Mouse (Mus musculus): ENCODE data around the gene Sorcs2.

Sorcs2 gene

GRCm38 (mm10) chr5:36397837-36398282 lies at the start of gene Sorcs2:
Sorcs2 (minus strand) TSS chr5:36398139.
- in situ Hi-C loops (cut with MseI, MboI) = loop anchor here (5.0 to 10.0 kb wide), 3 partner anchors 76 to 366 kb away; no protein-coding TSS in a partner anchor

GRCm38 (mm10) chr5:36446166-36446890 lies 48.4 kb upstream of the Sorcs2 start:
- in situ Hi-C loops (cut with MseI, MboI) = no loop called here

GRCm38 (mm10) chr5:36445028-36445427 lies 47.1 kb upstream of the Sorcs2 start:
- in situ Hi-C loops (cut with MseI, MboI) = no loop called here

- in situ Hi-C loops (cut with MseI, MboI) = no loop called here
Measured at GRCm38 (mm10) chr5:36444611-36445010, 46.7 kb upstream of the Sorcs2 start.

GRCm38 (mm10) chr5:36440741-36441140 lies 42.8 kb upstream of the Sorcs2 start:
- in situ Hi-C loops (cut with MseI, MboI) = no loop called here

GRCm38 (mm10) chr5:36436858-36437257 lies 38.9 kb upstream of the Sorcs2 start:
- in situ Hi-C loops (cut with MseI, MboI) = no loop called here

GRCm38 (mm10) chr5:36434398-36434967 lies 36.5 kb upstream of the Sorcs2 start:
- in situ Hi-C loops (cut with MseI, MboI) = no loop called here

- in situ Hi-C loops (cut with MseI, MboI) = no loop called here
Measured at GRCm38 (mm10) chr5:36431711-36432110, 33.8 kb upstream of the Sorcs2 start.

- in situ Hi-C loops (cut with MseI, MboI) = no loop called here
Measured at GRCm38 (mm10) chr5:36429551-36429950, 31.6 kb upstream of the Sorcs2 start.

GRCm38 (mm10) chr5:36427831-36428230 lies 29.9 kb upstream of the Sorcs2 start:
- in situ Hi-C loops (cut with MseI, MboI) = no loop called here

GRCm38 (mm10) chr5:36426404-36426803 lies 28.5 kb upstream of the Sorcs2 start:
- in situ Hi-C loops (cut with MseI, MboI) = no loop called here

GRCm38 (mm10) chr5:36424676-36425075 lies 26.7 kb upstream of the Sorcs2 start:
- in situ Hi-C loops (cut with MseI, MboI) = no loop called here

- in situ Hi-C loops (cut with MseI, MboI) = no loop called here
Measured at GRCm38 (mm10) chr5:36422689-36423088, 24.8 kb upstream of the Sorcs2 start.

- in situ Hi-C loops (cut with MseI, MboI) = no loop called here
Measured at GRCm38 (mm10) chr5:36419861-36420260, 21.9 kb upstream of the Sorcs2 start.

GRCm38 (mm10) chr5:36414712-36415331 lies 16.9 kb upstream of the Sorcs2 start:
- in situ Hi-C loops (cut with MseI, MboI) = no loop called here

- in situ Hi-C loops (cut with MseI, MboI) = loop anchor here (5.0 to 10.0 kb wide), 3 partner anchors 76 to 366 kb away; no protein-coding TSS in a partner anchor
Measured at GRCm38 (mm10) chr5:36398463-36399364, 775 bp upstream of the Sorcs2 start.

- in situ Hi-C loops (cut with MseI, MboI) = loop anchor here (5.0 to 10.0 kb wide), 3 partner anchors 75 to 365 kb away; no protein-coding TSS in a partner anchor
Measured at GRCm38 (mm10) chr5:36397384-36397759, 567 bp downstream of the Sorcs2 start.

GRCm38 (mm10) chr5:36396491-36397383 lies 1.2 kb downstream of the Sorcs2 start:
- in situ Hi-C loops (cut with MseI, MboI) = loop anchor here (5.0 to 10.0 kb wide), 3 partner anchors 74 to 364 kb away; no protein-coding TSS in a partner anchor

- in situ Hi-C loops (cut with MseI, MboI) = loop anchor here (5.0 to 10.0 kb wide), 3 partner anchors 74 to 364 kb away; no protein-coding TSS in a partner anchor
Measured at GRCm38 (mm10) chr5:36396011-36396410, 1.9 kb downstream of the Sorcs2 start.

- in situ Hi-C loops (cut with MseI, MboI) = loop anchor here (5.0 to 10.0 kb wide), 3 partner anchors 73 to 363 kb away; no protein-coding TSS in a partner anchor
Measured at GRCm38 (mm10) chr5:36394840-36395515, 3.0 kb downstream of the Sorcs2 start.
